Mouse (Mus musculus) heart, embryonic 14.5 days (tissue): ENCODE data around the gene Fgfr2. TPM values are rescaled to one million over a fixed set of nuclear protein-coding genes. Genes with fewer than 3 reads are reported as not detected.

ENCODE experiments used
- ATAC-seq: fragments of 200-750 bp; cut with Nextera tagmentation; 2 replicates; pipeline ENCODE4 v1.8.0; 2017; ENCODE audit warnings: low read depth, moderate TSS enrichment; ENCODE audit not compliant: insufficient number of reproducible peaks, insufficient read depth, low FRiP score
- H3K27ac ChIP-seq, 2 experiments: fragments of 200-500 bp in 1 of 2; fragments of 300-500 bp in 1 of 2; sonication (generic) in 1 of 2; replicated peaks in 1 of 2; 2 replicates each; pipeline ENCODE4 v1.5.1; 2012 to 2014; ENCODE audit warnings: low read depth in 2 of 2, low read length in 2 of 2, control low read depth in 1 of 2, mild to moderate bottlenecking in 1 of 2, mixed read lengths in 1 of 2; ENCODE audit not compliant: control insufficient read depth in 1 of 2, insufficient read depth in 1 of 2
- H3K27me3 ChIP-seq: fragments of 300-500 bp; sonication (generic); 2 replicates; pipeline ENCODE4 v1.6.1; 2014; ENCODE audit warnings: mild to moderate bottlenecking, low read length, control low read depth; ENCODE audit not compliant: control insufficient read depth, insufficient read depth
- H3K36me3 ChIP-seq: fragments of 300-500 bp; sonication (generic); 2 replicates; pipeline ENCODE4 v1.6.1; 2014; ENCODE audit warnings: mild to moderate bottlenecking, control low read depth, low read length, mixed read lengths; ENCODE audit not compliant: control insufficient read depth, insufficient read depth
- H3K4me1 ChIP-seq, 2 experiments: fragments of 200-500 bp in 1 of 2; fragments of 300-500 bp in 1 of 2; sonication (generic) in 1 of 2; 2 replicates each; pipeline ENCODE4 v1.6.1; 2012 to 2014; ENCODE audit warnings: low read length in 2 of 2, control low read depth in 1 of 2, mixed read lengths in 1 of 2; ENCODE audit not compliant: control insufficient read depth in 2 of 2, insufficient read depth in 2 of 2
- H3K4me2 ChIP-seq: fragments of 300-500 bp; sonication (generic); 2 replicates; pipeline ENCODE4 v1.6.1; 2014; ENCODE audit warnings: mild to moderate bottlenecking, low read length
- H3K4me3 ChIP-seq, 2 experiments: fragments of 200-500 bp in 1 of 2; fragments of 300-500 bp in 1 of 2; sonication (generic) in 1 of 2; 2 replicates each; pipeline ENCODE4 v1.5.1; 2012 to 2014; ENCODE audit warnings: low read length in 2 of 2, mild to moderate bottlenecking in 2 of 2, control low read depth in 1 of 2, low read depth in 1 of 2, moderate library complexity in 1 of 2; ENCODE audit not compliant: control insufficient read depth in 1 of 2, insufficient read depth in 1 of 2
- H3K9ac ChIP-seq: fragments of 300-500 bp; sonication (generic); 2 replicates; pipeline ENCODE4 v1.6.1; 2014; ENCODE audit warnings: mild to moderate bottlenecking, low read length
- H3K9me3 ChIP-seq: fragments of 300-500 bp; sonication (generic); 2 replicates; pipeline ENCODE4 v1.6.1; 2016; ENCODE audit warnings: low read length, control low read depth; ENCODE audit not compliant: control insufficient read depth
- whole genome bisulfite sequencing: fragments of 180-500 bp; shearing (Covaris S2); extraction: QIAGEN DNeasy Blood & Tissue Kit; methylation state at CpG from one replicate; pipeline ENCODE4 v1.1.7; 2014; 5-methylcytosine and 5-hydroxymethylcytosine counted together
- polyA plus RNA-seq: library from polyadenylated mRNA; unstranded; fragments of >200 nt; fragmentation: Nextera tagmentation; extraction: Ambion mirVana; gene quantifications from 2 replicates; pipeline ENCODE4 v1.2.1, GENCODE M21; 2014

Fgfr2 gene
- polyA plus RNA-seq, 1 experiment from 2014 or later = 22.4 TPM

GRCm38 (mm10) chr7:132307722-132308271 lies 815.4 kb downstream of the Fgfr2 start:
- no peak overlapping the region for H3K4me3 ChIP-seq
- no peaks in the 10 kb centered on the region for H3K9me3 ChIP-seq
- no peak for ATAC-seq
- no peaks in the 10 kb centered on the region for H3K4me1 ChIP-seq
- H3K27ac ChIP-seq = no peak overlapping the region
- WGBS = 53% methylated on average over 6 of the region's 6 CpGs
- H3K4me2 ChIP-seq = no peak overlapping the region
- H3K27me3 ChIP-seq = no peaks in the 10 kb centered on the region
- H3K9ac ChIP-seq = no peak overlapping the region
- H3K36me3 ChIP-seq = no peaks in the 10 kb centered on the region

- Histone ChIP-seq H3K9me3 (no peaks in the 10 kb centered on the region), H3K4me1 (peaks cover 4% of the 10 kb centered on the region in 2 experiments; a peak in 2 of 4 replicates), H3K4me2 (no peak overlapping the region), H3K9ac (no peak overlapping the region), H3K36me3 (no peaks in the 10 kb centered on the region), H3K4me3 (no peak overlapping the region), H3K27ac (no peak overlapping the region), H3K27me3 (no peaks in the 10 kb centered on the region)
- no peak for ATAC-seq
- 89% methylated on average over 8 of the region's 8 CpGs for WGBS
Measured at GRCm38 (mm10) chr7:132306671-132307412, 816.3 kb downstream of the Fgfr2 start.

- no peaks in the 10 kb centered on the region for H3K36me3 ChIP-seq
- 80% methylated on average over 5 of the region's 5 CpGs for WGBS
- ATAC-seq = no peak
- H3K9ac ChIP-seq = no peak overlapping the region
- no peaks in the 10 kb centered on the region for H3K9me3 ChIP-seq
- no peaks in the 10 kb centered on the region for H3K27me3 ChIP-seq
- no peak overlapping the region for H3K4me2 ChIP-seq
- H3K27ac ChIP-seq = no peak overlapping the region
- peaks cover 4% of the 10 kb centered on the region in 2 experiments; a peak in 2 of 4 replicates for H3K4me1 ChIP-seq
- H3K4me3 ChIP-seq = no peak overlapping the region
Measured at GRCm38 (mm10) chr7:132305492-132306375, 817.4 kb downstream of the Fgfr2 start.

GRCm38 (mm10) chr7:132304424-132305085 lies 818.6 kb downstream of the Fgfr2 start:
- Histone ChIP-seq H3K9ac (no peak overlapping the region), H3K36me3 (no peaks in the 10 kb centered on the region), H3K4me1 (peaks cover 4 to 5% of the 10 kb centered on the region in 2 experiments; a peak in 2 of 4 replicates), H3K27me3 (no peaks in the 10 kb centered on the region), H3K4me2 (no peak overlapping the region), H3K27ac (no peak overlapping the region), H3K9me3 (no peaks in the 10 kb centered on the region), H3K4me3 (no peak overlapping the region)
- no peak for ATAC-seq
- WGBS = 76% methylated on average over 8 of the region's 8 CpGs

- Histone ChIP-seq H3K4me1 (peaks cover 4 to 5% of the 10 kb centered on the region in 2 experiments; a peak in 2 of 4 replicates), H3K36me3 (no peaks in the 10 kb centered on the region), H3K4me2 (no peak overlapping the region), H3K9ac (no peak overlapping the region), H3K9me3 (no peaks in the 10 kb centered on the region), H3K27ac (no peak overlapping the region), H3K4me3 (no peak overlapping the region), H3K27me3 (no peaks in the 10 kb centered on the region)
- ATAC-seq = no peak
- WGBS = 56% methylated on average over 7 of the region's 7 CpGs
Measured at GRCm38 (mm10) chr7:132303988-132304387, 819.2 kb downstream of the Fgfr2 start.

- Histone ChIP-seq H3K27ac (no peak overlapping the region), H3K4me1 (peaks cover 4 to 5% of the 10 kb centered on the region in 2 experiments; a peak in 2 of 4 replicates), H3K9ac (no peak overlapping the region), H3K9me3 (no peaks in the 10 kb centered on the region), H3K4me3 (no peak overlapping the region), H3K36me3 (no peaks in the 10 kb centered on the region), H3K4me2 (no peak overlapping the region), H3K27me3 (no peaks in the 10 kb centered on the region)
- WGBS = 72% methylated on average over 8 of the region's 8 CpGs
- no peak for ATAC-seq
Measured at GRCm38 (mm10) chr7:132302508-132303241, 820.5 kb downstream of the Fgfr2 start.
